Mouse (Mus musculus) cerebellum, adult 2 months (tissue): ENCODE data around the gene Ctrl.

Experiments
- CTCF ChIP-seq: fragments of 200-500 bp; IDR thresholded peaks from 2 replicates; pipeline ENCODE4 v1.5.1; 2011; ENCODE audit warnings: low read depth, mild to moderate bottlenecking, control low read depth, low read length, moderate library complexity, borderline replicate concordance; ENCODE audit not compliant: insufficient read depth
- POLR2A ChIP-seq: fragments of 200-500 bp; IDR thresholded peaks from 2 replicates; pipeline ENCODE4 v1.6.1; 2011; ENCODE audit warnings: low read length, control low read depth, borderline replicate concordance; ENCODE audit not compliant: insufficient read depth

- TF ChIP-seq CTCF (no peak), POLR2A (no peak)
These were observed 40.3 kb downstream of the Ctrl start, which contains the start of gene Nrn1l for GRCm38 (mm10) chr8:105893339-105893738.
